Mouse (Mus musculus): ENCODE results near the gene Reps1.
"Not testable (repeated sequence)": the region's sequence is repeated elsewhere in the genome, so short reads cannot be mapped to it uniquely, and the experiment has no call there.

GRCm38 (mm10) chr10:18138853-18139503, 83.3 kb downstream of the Reps1 start:
- not testable (repeated sequence) for TF ChIP-seq CTCF, POLR2A (IDR thresholded peaks at IDR 0.05; ENCODE audit: extremely low read depth, insufficient read depth, low read length)
